Mouse (Mus musculus) mesoderm, embryonic 11.5 days (tissue): ENCODE measurements around the gene Csmd2.

ENCODE experiments used
- DNase-seq: peaks from one replicate; pipeline ENCODE4 v3.0.0-alpha.2; 2012; ENCODE audit warnings: low read depth, low spot score

The Csmd2 gene

GRCm38 (mm10) chr4:128141161-128142101 is 153.8 kb downstream of the Csmd2 start:
- no peak for DNase-seq

GRCm38 (mm10) chr4:128142279-128142678 is 154.6 kb downstream of the Csmd2 start:
- DNase-seq, result no peak

- DNase-seq, result no peak
Observed at GRCm38 (mm10) chr4:128143147-128143546, 155.5 kb downstream of the Csmd2 start.

GRCm38 (mm10) chr4:128149524-128149923 is 161.9 kb downstream of the Csmd2 start:
- DNase-seq, result no peak

- DNase-seq, result no peak
Observed at GRCm38 (mm10) chr4:128152066-128152465, 164.4 kb downstream of the Csmd2 start.

- DNase-seq, result no peak
Observed at GRCm38 (mm10) chr4:128153144-128153543, 165.5 kb downstream of the Csmd2 start.

- no peak for DNase-seq
Observed at GRCm38 (mm10) chr4:128155226-128155625, 167.6 kb downstream of the Csmd2 start.

GRCm38 (mm10) chr4:128160656-128161055 is 173.0 kb downstream of the Csmd2 start:
- DNase-seq, result no peak

GRCm38 (mm10) chr4:128170181-128170580 is 182.5 kb downstream of the Csmd2 start:
- DNase-seq, result no peak

- DNase-seq, result no peak
Observed at GRCm38 (mm10) chr4:128171233-128171632, 183.6 kb downstream of the Csmd2 start.

GRCm38 (mm10) chr4:128171701-128172100 is 184.0 kb downstream of the Csmd2 start:
- DNase-seq, result no peak

- DNase-seq, result no peak
Observed at GRCm38 (mm10) chr4:128178974-128179373, 191.3 kb downstream of the Csmd2 start.

- no peak for DNase-seq
Observed at GRCm38 (mm10) chr4:128179581-128179980, 191.9 kb downstream of the Csmd2 start.

- DNase-seq, result no peak
Observed at GRCm38 (mm10) chr4:128184747-128185146, 197.1 kb downstream of the Csmd2 start.

GRCm38 (mm10) chr4:128194454-128194853 is 206.8 kb downstream of the Csmd2 start:
- no peak for DNase-seq

- DNase-seq, result no peak
Observed at GRCm38 (mm10) chr4:128217991-128218595, 230.4 kb downstream of the Csmd2 start.

GRCm38 (mm10) chr4:128224453-128224852 is 236.8 kb downstream of the Csmd2 start:
- no peak for DNase-seq

- no peak for DNase-seq
Observed at GRCm38 (mm10) chr4:128227377-128228316, 240.0 kb downstream of the Csmd2 start.

GRCm38 (mm10) chr4:128233458-128233857 is 245.8 kb downstream of the Csmd2 start:
- DNase-seq, result no peak

GRCm38 (mm10) chr4:128239113-128239512 is 251.5 kb downstream of the Csmd2 start:
- DNase-seq, result no peak

GRCm38 (mm10) chr4:128241075-128241853 is 253.6 kb downstream of the Csmd2 start:
- DNase-seq, result no peak
